14 mouse cellular contexts compared by ENCODE assay signal in genomic region chr12:84008251-84008650, GRCm38 (mm10). TPM values are rescaled to one million over a fixed set of nuclear protein-coding genes. Genes with fewer than 3 reads are reported as not detected.
A peak's percentile ranks its signal among the peaks of the same experiment; 100 is the strongest.
DNase-seq lines count a peak whose midpoint lies in the region; ATAC-seq and TF ChIP-seq lines count a peak whose summit lies in the region.
"Had no signal": no experiment of that assay in that cellular context is flagged by ENCODE, and none has a peak within 500 bp of the region (broad histone marks: within the 10 kb centered on the region; RNA-seq: fewer than 3 reads in every experiment).

No protein-coding gene starts in this region.

- no peaks in the 10 kb centered on the region for H3K36me3 ChIP-seq in liver, adult 2 months (ENCODE audit: control insufficient read depth, insufficient read depth, low read length)
- H3K36me3 ChIP-seq in hindbrain, embryonic 15.5 days = no peaks in the 10 kb centered on the region
- H3K36me3 ChIP-seq in midbrain, embryonic 10.5 days = peaks cover 3% of the 10 kb centered on the region; the same call in 1 of the 2 replicates
- no peaks in the 10 kb centered on the region for H3K36me3 ChIP-seq in stomach, postnatal 0 days (ENCODE audit: control insufficient read depth, insufficient read depth, low read length)

- peak; percentile 84 for DNase-seq in liver, adult 2 months (ENCODE audit: extremely low read depth, low read depth, low spot score)
- no peak for DNase-seq in liver
- no peak for DNase-seq in midbrain, embryonic 10.5 days (ENCODE audit: low spot score)
- DNase-seq in stomach, postnatal 0 days (ENCODE audit: low spot score) = no peak
- no peak for DNase-seq in left cerebral cortex, adult 18-20 months (ENCODE audit: low spot score in 2 of 2)
- DNase-seq in adrenal gland, postnatal 25 days = no peak
- DNase-seq: cerebellum, postnatal 36 days; heart, postnatal 36 days; right cerebral cortex, adult 18-20 months had no signal

- H3K4me1 ChIP-seq in liver, adult 2 months (ENCODE audit: control insufficient read depth, insufficient read depth, low read length) = peaks cover 21% of the 10 kb centered on the region
- H3K4me1 ChIP-seq in hindbrain, embryonic 15.5 days (replicated peaks) = peaks cover 23% of the 10 kb centered on the region
- H3K4me1 ChIP-seq in midbrain, embryonic 10.5 days = peaks cover 52% of the 10 kb centered on the region
- H3K4me1 ChIP-seq in stomach, postnatal 0 days (replicated peaks; ENCODE audit: control insufficient read depth, insufficient read depth) = no peaks in the 10 kb centered on the region; the same call in 1 of the 2 replicates

- H3K4me3 ChIP-seq in liver, adult 2 months (ENCODE audit: insufficient read depth, low read depth, low read length) = no peak overlapping the region
- no peak overlapping the region for H3K4me3 ChIP-seq in hindbrain, embryonic 15.5 days
- no peak overlapping the region for H3K4me3 ChIP-seq in midbrain, embryonic 10.5 days
- no peak overlapping the region for H3K4me3 ChIP-seq in stomach, postnatal 0 days (ENCODE audit: low read depth, low read length)

- H3K9me3 ChIP-seq in hindbrain, embryonic 15.5 days = no peaks in the 10 kb centered on the region
- H3K9me3 ChIP-seq in midbrain, embryonic 10.5 days (replicated peaks) = no peaks in the 10 kb centered on the region
- no peaks in the 10 kb centered on the region for H3K9me3 ChIP-seq in stomach, postnatal 0 days (ENCODE audit: control insufficient read depth, low read length)

- H3K27me3 ChIP-seq in liver, adult 2 months (ENCODE audit: control insufficient read depth, insufficient read depth, low read length) = no peaks in the 10 kb centered on the region
- no peaks in the 10 kb centered on the region for H3K27me3 ChIP-seq in hindbrain, embryonic 15.5 days
- H3K27me3 ChIP-seq in midbrain, embryonic 10.5 days (ENCODE audit: low read depth, poor library complexity, severe bottlenecking) = no peaks in the 10 kb centered on the region
- no peaks in the 10 kb centered on the region for H3K27me3 ChIP-seq in stomach, postnatal 0 days (ENCODE audit: control insufficient read depth, insufficient read depth, low read length)

- ATAC-seq in hindbrain, embryonic 15.5 days (ENCODE audit: low FRiP score, low read depth) = no peak
- ATAC-seq in stomach, postnatal 0 days (ENCODE audit: low FRiP score, low TSS enrichment) = no peak
- ATAC-seq: activated CD4-positive, CD25-positive, alpha-beta regulatory T cell, adult 4 months had no signal

- H3K9ac ChIP-seq in liver, adult 2 months (ENCODE audit: low read depth, low read length) = no peak overlapping the region
- H3K9ac ChIP-seq in hindbrain, embryonic 15.5 days = no peak overlapping the region
- no peak overlapping the region; the same call in 1 of the 2 replicates for H3K9ac ChIP-seq in stomach, postnatal 0 days (ENCODE audit: low read length)

- WGBS in liver, adult 2 months = 43% methylated on average over 12 of the region's 12 CpGs
- WGBS in hindbrain, embryonic 15.5 days = 81% methylated on average over 12 of the region's 12 CpGs
- 85% methylated on average over 12 of the region's 12 CpGs for WGBS in midbrain, embryonic 10.5 days
- 75% methylated on average over 12 of the region's 12 CpGs for WGBS in stomach, postnatal 0 days

- H3K4me2 ChIP-seq in hindbrain, embryonic 15.5 days = peak overlapping the region; percentile 58; the same call in 1 of the 2 replicates
- H3K4me2 ChIP-seq in stomach, postnatal 0 days (replicated peaks; ENCODE audit: low read depth) = peak overlapping the region; percentile 40

- no peak overlapping the region for H3K27ac ChIP-seq in liver, adult 2 months (replicated peaks; ENCODE audit: insufficient read depth, low read depth, low read length)
- peak overlapping the region; percentile 69 for H3K27ac ChIP-seq in hindbrain, embryonic 15.5 days (replicated peaks)
- H3K27ac ChIP-seq in midbrain, embryonic 10.5 days (replicated peaks) = peak overlapping the region; percentile 86
- peak overlapping the region; percentile 72; the same call in 1 of the 2 replicates for H3K27ac ChIP-seq in stomach, postnatal 0 days (replicated peaks)

- H3K79me2 ChIP-seq in liver, adult 2 months (ENCODE audit: control insufficient read depth, insufficient read depth, low read length) = peaks cover 5% of the 10 kb centered on the region; the same call in 1 of the 2 replicates

- TF ChIP-seq CTCF in liver, adult 2 months (IDR thresholded peaks at IDR 0.05; ENCODE audit: low read depth, low read length) = no peak
- TF ChIP-seq CTCF in stomach, postnatal 0 days (IDR thresholded peaks at IDR 0.05; ENCODE audit: low read depth) = no peak

- no peak for TF ChIP-seq POLR2A in liver, adult 2 months (IDR thresholded peaks at IDR 0.05; ENCODE audit: extremely low read depth, insufficient read depth, low read length)

- no peak for TF ChIP-seq EP300 in stomach, postnatal 0 days (optimal IDR thresholded peaks at IDR 0.05)

RNA-seq across cellular contexts. Expression of gene Acot1, which starts 1.0 kb away (rescaled TPM):
- total RNA-seq in liver, adult 2 months (2014; rRNA removed) = 26.1 and 30.8 TPM in 2 replicates
- polyA plus RNA-seq in liver, adult 2 months (2012; rRNA removed) = 24.5 and 40.9 TPM in 2 replicates
- 91.0 and 98.0 TPM in 2 replicates for polyA plus RNA-seq in hindbrain, embryonic 15.5 days (2015; fragmentation: Nextera tagmentation; extraction: Ambion mirVana)
- polyA plus RNA-seq in midbrain, embryonic 10.5 days (2016; fragmentation: Nextera tagmentation; extraction: Ambion mirVana) = 46.6 and 52.5 TPM in 2 replicates
- polyA plus RNA-seq in stomach, postnatal 0 days (2015; fragmentation: Nextera tagmentation; extraction: Ambion mirVana) = 135 and 144 TPM in 2 replicates
- 10 to 100 TPM; 15.4 to 17.8 TPM for total RNA-seq in left cerebral cortex, adult 18-20 months (2021)
- 6.3 and 7.7 TPM in 2 replicates for total RNA-seq in adrenal gland, postnatal 25 days (2021)
- polyA plus RNA-seq: activated CD4-positive, CD25-positive, alpha-beta regulatory T cell, adult 4 months had no signal

RNA-seq across cellular contexts. Expression of gene Acot2, which starts 20.6 kb away (rescaled TPM):
- 10.1 and 11.2 TPM in 2 replicates for total RNA-seq in liver, adult 2 months (2014; rRNA removed)
- polyA plus RNA-seq in liver, adult 2 months (2012; rRNA removed) = 7.9 and 8.6 TPM in 2 replicates
- polyA plus RNA-seq in hindbrain, embryonic 15.5 days (2015; fragmentation: Nextera tagmentation; extraction: Ambion mirVana) = 16.0 and 16.9 TPM in 2 replicates
- polyA plus RNA-seq in midbrain, embryonic 10.5 days (2016; fragmentation: Nextera tagmentation; extraction: Ambion mirVana) = 20.1 and 21.1 TPM in 2 replicates
- polyA plus RNA-seq in stomach, postnatal 0 days (2015; fragmentation: Nextera tagmentation; extraction: Ambion mirVana) = 45.6 and 47.2 TPM in 2 replicates
- 10 to 100 TPM in 1 of 2 experiments, 1 to 10 TPM in 1; 9.9 to 10.9 TPM for total RNA-seq in left cerebral cortex, adult 18-20 months (2021)
- total RNA-seq in adrenal gland, postnatal 25 days (2021) = 15.2 and 17.1 TPM in 2 replicates

RNA-seq across cellular contexts. Expression of gene Heatr4, which starts 23.6 kb away (rescaled TPM):
- not detected in 2 replicates for total RNA-seq in liver, adult 2 months (2014; rRNA removed)
- not detected in 2 replicates for polyA plus RNA-seq in liver, adult 2 months (2012; rRNA removed)
- not detected in 2 replicates for polyA plus RNA-seq in hindbrain, embryonic 15.5 days (2015; fragmentation: Nextera tagmentation; extraction: Ambion mirVana)
- polyA plus RNA-seq in midbrain, embryonic 10.5 days (2016; fragmentation: Nextera tagmentation; extraction: Ambion mirVana) = not detected in 2 replicates
- polyA plus RNA-seq in stomach, postnatal 0 days (2015; fragmentation: Nextera tagmentation; extraction: Ambion mirVana) = 0.06 TPM in 1 of 2 replicates, not detected in the other
- total RNA-seq in left cerebral cortex, adult 18-20 months (2021) = not detected
- not detected in 2 replicates for total RNA-seq in adrenal gland, postnatal 25 days (2021)
- total RNA-seq: heart, postnatal 36 days had no signal
- polyA plus RNA-seq: activated CD4-positive, CD25-positive, alpha-beta regulatory T cell, adult 4 months; gonadal fat pad, adult 2 months had no signal

RNA-seq across cellular contexts. Expression of gene Acot4, which starts 29.9 kb away (rescaled TPM):
- 43.4 and 53.4 TPM in 2 replicates for total RNA-seq in liver, adult 2 months (2014; rRNA removed)
- polyA plus RNA-seq in liver, adult 2 months (2012; rRNA removed) = 44.7 and 71.6 TPM in 2 replicates
- 0.32 and 0.58 TPM in 2 replicates for polyA plus RNA-seq in hindbrain, embryonic 15.5 days (2015; fragmentation: Nextera tagmentation; extraction: Ambion mirVana)
- 0.06 and 0.21 TPM in 2 replicates for polyA plus RNA-seq in midbrain, embryonic 10.5 days (2016; fragmentation: Nextera tagmentation; extraction: Ambion mirVana)
- 1.2 and 1.3 TPM in 2 replicates for polyA plus RNA-seq in stomach, postnatal 0 days (2015; fragmentation: Nextera tagmentation; extraction: Ambion mirVana)
- total RNA-seq in left cerebral cortex, adult 18-20 months (2021) = 1 to 10 TPM; 2.4 to 2.7 TPM
- total RNA-seq in adrenal gland, postnatal 25 days (2021) = 1.5 and 1.7 TPM in 2 replicates
- polyA plus RNA-seq: activated CD4-positive, CD25-positive, alpha-beta regulatory T cell, adult 4 months had no signal

RNA-seq across cellular contexts. Expression of gene Gm49366, which starts 30.5 kb away (rescaled TPM):
- total RNA-seq in liver, adult 2 months (2014; rRNA removed) = not detected in 2 replicates
- polyA plus RNA-seq in liver, adult 2 months (2012; rRNA removed) = not detected in 2 replicates
- not detected in 2 replicates for polyA plus RNA-seq in hindbrain, embryonic 15.5 days (2015; fragmentation: Nextera tagmentation; extraction: Ambion mirVana)
- polyA plus RNA-seq in midbrain, embryonic 10.5 days (2016; fragmentation: Nextera tagmentation; extraction: Ambion mirVana) = not detected in 2 replicates
- polyA plus RNA-seq in stomach, postnatal 0 days (2015; fragmentation: Nextera tagmentation; extraction: Ambion mirVana) = not detected in 2 replicates
- total RNA-seq in left cerebral cortex, adult 18-20 months (2021) = 1 to 10 TPM in 1 of 2 experiments, not detected in 1; 1.5 TPM
- total RNA-seq in adrenal gland, postnatal 25 days (2021) = not detected in 2 replicates
- polyA plus RNA-seq: activated CD4-positive, CD25-positive, alpha-beta regulatory T cell, adult 4 months; gonadal fat pad, adult 2 months; limb, embryonic 14.5 days; stomach, embryonic 14.5 days had no signal
